Mouse (Mus musculus) E14TG2a.4 (cell line): Measurements from ENCODE around the gene Adgrl2.
A peak's percentile ranks its signal among the peaks of the same experiment; 100 is the strongest.

Experiments used
- H3K27me3 ChIP-seq: 2 replicates; pipeline ENCODE4 v1.6.1; 2014; ENCODE audit warnings: low read length, control low read depth; ENCODE audit not compliant: insufficient read depth
- H3K36me3 ChIP-seq: 2 replicates; pipeline ENCODE4 v1.6.1; 2014; ENCODE audit warnings: low read length, control low read depth; ENCODE audit not compliant: insufficient read depth
- H3K4me1 ChIP-seq: replicated peaks from 2 replicates; pipeline ENCODE4 v1.6.1; 2014; ENCODE audit warnings: low read depth, low read length, control low read depth
- H3K4me3 ChIP-seq: replicated peaks from 2 replicates; pipeline ENCODE4 v1.5.1; 2014; ENCODE audit warnings: mild to moderate bottlenecking, low read length
- H3K9me3 ChIP-seq: 2 replicates; pipeline ENCODE4 v1.6.1; 2014; ENCODE audit warnings: low read length, control low read depth
- CTCF ChIP-seq: conservative IDR thresholded peaks from 2 replicates; pipeline ENCODE4 v1.5.1; 2014; ENCODE audit warnings: low read length
- NANOG ChIP-seq: IDR thresholded peaks from 2 replicates; pipeline ENCODE4 v1.6.1; 2014; ENCODE audit warnings: borderline replicate concordance, low read length, mixed read lengths
- POU5F1 ChIP-seq: IDR thresholded peaks from 2 replicates; pipeline ENCODE4 v1.6.1; 2014; ENCODE audit warnings: low read length, borderline replicate concordance

The Adgrl2 gene

GRCm38 (mm10) chr3:148821632-148822031 lies 168.7 kb downstream of the Adgrl2 start:
- no peak overlapping the region for H3K4me3 ChIP-seq
- H3K9me3 ChIP-seq: peaks cover 23% of the 10 kb centered on the region
- H3K27me3 ChIP-seq: no peaks in the 10 kb centered on the region
- peaks cover 9% of the 10 kb centered on the region; the same call in 1 of the 2 replicates for H3K36me3 ChIP-seq
- H3K4me1 ChIP-seq: no peaks in the 10 kb centered on the region
- TF ChIP-seq CTCF (no peak), NANOG (no peak), POU5F1 (no peak)

GRCm38 (mm10) chr3:148819323-148820046 lies 170.9 kb downstream of the Adgrl2 start:
- Histone ChIP-seq H3K36me3 (peaks cover 11% of the 10 kb centered on the region; the same call in 1 of the 2 replicates), H3K9me3 (peaks cover 23% of the 10 kb centered on the region), H3K27me3 (no peaks in the 10 kb centered on the region), H3K4me1 (no peaks in the 10 kb centered on the region), H3K4me3 (no peak overlapping the region)
- TF ChIP-seq NANOG: no peak
- no peak for TF ChIP-seq POU5F1
- no peak for TF ChIP-seq CTCF

GRCm38 (mm10) chr3:148818414-148819105 lies 171.8 kb downstream of the Adgrl2 start:
- no peaks in the 10 kb centered on the region for H3K4me1 ChIP-seq
- peaks cover 11% of the 10 kb centered on the region; the same call in 1 of the 2 replicates for H3K36me3 ChIP-seq
- peaks cover 23% of the 10 kb centered on the region for H3K9me3 ChIP-seq
- no peaks in the 10 kb centered on the region for H3K27me3 ChIP-seq
- no peak for TF ChIP-seq NANOG
- TF ChIP-seq CTCF: no peak
- H3K4me3 ChIP-seq: no peak overlapping the region

- TF ChIP-seq CTCF (no peak), POU5F1 (no peak), NANOG (no peak)
- H3K9me3 ChIP-seq: peaks cover 23% of the 10 kb centered on the region
- H3K36me3 ChIP-seq: peaks cover 11% of the 10 kb centered on the region; the same call in 1 of the 2 replicates
- no peaks in the 10 kb centered on the region for H3K4me1 ChIP-seq
- peak overlapping the region; percentile 52 for H3K4me3 ChIP-seq
- H3K27me3 ChIP-seq: no peaks in the 10 kb centered on the region
Observed at GRCm38 (mm10) chr3:148817491-148817890, 172.9 kb downstream of the Adgrl2 start.

GRCm38 (mm10) chr3:148813121-148813520 lies 177.2 kb downstream of the Adgrl2 start:
- H3K36me3 ChIP-seq: peaks cover 8% of the 10 kb centered on the region; the same call in 1 of the 2 replicates
- H3K9me3 ChIP-seq: peaks cover 5% of the 10 kb centered on the region; the same call in 1 of the 2 replicates
- TF ChIP-seq CTCF: no peak
- TF ChIP-seq POU5F1: no peak
- TF ChIP-seq NANOG: no peak
- no peaks in the 10 kb centered on the region for H3K4me1 ChIP-seq
- no peak overlapping the region for H3K4me3 ChIP-seq
- H3K27me3 ChIP-seq: no peaks in the 10 kb centered on the region

GRCm38 (mm10) chr3:148812059-148812458 lies 178.3 kb downstream of the Adgrl2 start:
- Histone ChIP-seq H3K4me3 (no peak overlapping the region), H3K27me3 (no peaks in the 10 kb centered on the region), H3K4me1 (no peaks in the 10 kb centered on the region), H3K36me3 (peaks cover 6% of the 10 kb centered on the region; the same call in 1 of the 2 replicates), H3K9me3 (peaks cover 2% of the 10 kb centered on the region; the same call in 1 of the 2 replicates)
- TF ChIP-seq POU5F1: no peak
- no peak for TF ChIP-seq NANOG
- TF ChIP-seq CTCF: no peak

- H3K4me1 ChIP-seq: no peaks in the 10 kb centered on the region
- no peaks in the 10 kb centered on the region for H3K9me3 ChIP-seq
- no peak overlapping the region for H3K4me3 ChIP-seq
- no peaks in the 10 kb centered on the region for H3K36me3 ChIP-seq
- no peaks in the 10 kb centered on the region for H3K27me3 ChIP-seq
- TF ChIP-seq NANOG (no peak), POU5F1 (no peak), CTCF (no peak)
Observed at GRCm38 (mm10) chr3:148806977-148807376, 183.4 kb downstream of the Adgrl2 start.

- Histone ChIP-seq H3K9me3 (0 out of 2 replicates have a peak, but pooled peaks cover 3% of the 10 kb centered on the region), H3K36me3 (no peaks in the 10 kb centered on the region), H3K4me1 (no peaks in the 10 kb centered on the region), H3K4me3 (no peak overlapping the region), H3K27me3 (0 out of 2 replicates have a peak, but pooled peaks cover 3% of the 10 kb centered on the region)
- no peak for TF ChIP-seq POU5F1
- TF ChIP-seq CTCF: no peak
- no peak for TF ChIP-seq NANOG
Observed at GRCm38 (mm10) chr3:148793286-148793913, 197.0 kb downstream of the Adgrl2 start.
